Mouse (Mus musculus): ENCODE data around the gene Fam53a. TPM values are rescaled to one million over a fixed set of nuclear protein-coding genes. Genes with fewer than 3 reads are reported as not detected.

Gene Fam53a
- polyA plus RNA-seq (2015; fragmentation: Nextera tagmentation; extraction: Ambion mirVana), result 51.0 and 57.7 TPM in 2 replicates

DNA sequence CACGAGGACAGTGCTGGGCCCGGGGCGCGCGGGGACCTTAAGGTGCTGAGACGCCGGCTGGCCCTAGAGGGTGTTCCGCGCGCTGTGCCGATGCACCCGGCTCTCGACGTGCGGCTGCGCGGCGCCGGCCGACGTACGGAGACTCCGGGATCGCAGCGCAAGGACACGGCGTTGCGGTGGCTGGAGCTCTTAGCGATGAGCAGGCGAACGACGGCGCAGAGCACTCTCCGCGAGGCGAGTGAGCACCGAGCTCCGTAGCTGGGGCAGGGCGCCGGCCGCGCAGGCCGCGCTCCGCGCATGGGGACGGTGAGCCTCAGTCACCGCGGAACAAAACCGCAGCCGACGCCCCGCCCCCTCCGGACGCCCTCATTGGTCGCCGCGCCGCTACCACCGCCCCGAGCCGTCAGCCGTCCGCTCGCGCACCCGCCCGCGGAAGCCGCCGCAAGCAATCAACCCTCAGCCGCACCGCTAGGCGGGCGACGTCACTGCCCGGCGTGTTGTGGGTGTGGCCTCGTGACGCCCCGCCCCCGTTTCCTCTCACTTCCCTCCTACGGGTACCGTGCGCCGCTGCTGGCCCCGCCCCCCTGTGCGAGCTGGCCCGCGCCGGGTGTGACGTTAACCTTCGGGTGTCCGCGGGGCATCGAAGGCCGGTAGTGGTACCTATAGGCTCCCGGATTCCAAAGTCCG lies at the start of gene Fam53a, which contains the start of gene Gm9903:
Gene Fam53a (minus strand): TSS at position 335 of the 687 bp plus-strand sequence.
Gene Gm9903 (plus strand): TSS at position 625 of the 687 bp plus-strand sequence.
- peak within 1 kb of the TSS; percentile 85 for H3K9ac ChIP-seq
- peaks cover 4% of the 10 kb centered on the region; the same call in 1 of the 2 replicates for H3K36me3 ChIP-seq (ENCODE audit: poor library complexity, severe bottlenecking)
- H3K27ac ChIP-seq, result peak within 1 kb of the TSS; percentile 84
- no peaks in the 10 kb centered on the region for H3K9me3 ChIP-seq (replicated peaks)
- H3K27me3 ChIP-seq, result no peaks in the 10 kb centered on the region
- H3K4me2 ChIP-seq, result peak within 1 kb of the TSS; percentile 70
- peaks cover 22% of the 10 kb centered on the region for H3K4me1 ChIP-seq
- ATAC-seq, result peak; percentile 97
- peak within 1 kb of the TSS; percentile 79 for H3K4me3 ChIP-seq
- under 1% methylated on average over 96 of the region's 99 CpGs for WGBS

DNA sequence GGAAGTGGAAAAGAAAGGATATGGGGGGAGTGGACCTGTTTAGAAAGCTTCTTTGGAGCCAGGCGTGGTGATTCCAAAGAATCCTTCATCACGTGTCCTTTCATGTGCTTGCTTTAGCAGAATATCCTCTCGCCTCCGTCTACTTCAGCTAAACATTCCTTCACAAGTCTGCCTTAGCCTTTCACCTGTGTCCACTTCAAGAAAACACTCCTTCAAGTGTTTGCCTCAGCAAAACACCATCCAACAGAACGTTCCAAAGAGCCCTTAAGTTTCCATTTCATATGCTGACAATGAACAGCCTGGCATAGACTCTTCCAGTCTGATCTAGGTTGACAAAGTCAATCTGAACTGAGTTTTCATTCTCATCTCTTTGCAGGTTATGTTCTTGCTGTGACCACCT lies 48.8 kb upstream of the Fam53a start:
- 87% methylated on average over 5 of the region's 5 CpGs for WGBS
- no peak overlapping the region for H3K4me2 ChIP-seq
- H3K4me1 ChIP-seq, result peaks cover 18% of the 10 kb centered on the region
- no peak for ATAC-seq
- no peak overlapping the region for H3K27ac ChIP-seq
- H3K27me3 ChIP-seq, result no peaks in the 10 kb centered on the region
- peaks cover 3% of the 10 kb centered on the region for H3K36me3 ChIP-seq (ENCODE audit: poor library complexity, severe bottlenecking)
- no peaks in the 10 kb centered on the region for H3K9me3 ChIP-seq (replicated peaks)
- H3K4me3 ChIP-seq, result no peak overlapping the region
- no peak overlapping the region for H3K9ac ChIP-seq

DNA sequence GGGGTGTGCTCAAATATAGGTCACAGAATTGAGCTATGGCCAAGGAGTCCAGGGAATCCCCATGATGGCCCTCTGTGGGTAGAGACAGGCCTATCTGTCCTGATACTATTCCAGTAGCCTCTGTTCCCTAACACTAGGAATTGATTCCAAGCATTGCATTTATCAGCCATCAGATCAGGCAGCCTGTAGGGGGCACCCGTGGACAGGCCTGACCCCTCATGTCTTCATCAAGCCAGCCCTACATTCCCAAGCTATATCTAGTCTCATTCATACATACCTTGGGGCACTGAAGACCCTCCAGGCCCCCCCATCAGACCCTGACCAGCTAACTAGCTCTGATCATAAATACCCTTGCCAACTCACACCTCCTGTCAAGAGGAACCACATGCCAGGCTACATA lies 46.5 kb upstream of the Fam53a start:
- 0% methylated on average over 1 of the region's 1 CpGs for WGBS
- Histone ChIP-seq H3K27ac (no peak overlapping the region), H3K9me3 (replicated peaks) (no peaks in the 10 kb centered on the region), H3K4me1 (peaks cover 13% of the 10 kb centered on the region), H3K4me2 (no peak overlapping the region), H3K4me3 (no peak overlapping the region), H3K36me3 (ENCODE audit: poor library complexity, severe bottlenecking) (peaks cover 22% of the 10 kb centered on the region), H3K27me3 (no peaks in the 10 kb centered on the region), H3K9ac (no peak overlapping the region)
- 0 out of 2 replicates have a peak, but pooled peaks have one; percentile 41 for ATAC-seq

DNA sequence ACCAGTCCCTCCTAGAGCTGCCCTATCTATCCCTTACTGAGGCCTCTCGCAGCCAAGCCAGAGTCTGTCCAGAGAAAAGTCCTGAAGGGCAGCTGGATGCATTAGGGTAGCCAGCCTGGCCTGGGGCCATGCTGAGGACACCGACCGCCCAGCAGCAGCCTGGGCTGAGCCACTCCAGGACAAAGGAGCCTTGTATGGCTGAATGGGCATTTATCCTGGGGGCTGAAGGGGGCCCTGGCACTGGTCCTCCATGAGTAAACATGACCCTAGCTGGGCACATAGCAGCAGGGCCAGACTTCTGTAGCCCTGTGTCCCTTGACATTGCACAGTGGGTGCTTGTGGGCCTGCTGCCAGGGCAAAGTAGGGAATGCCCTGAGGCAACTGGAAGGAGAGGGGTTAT lies 45.0 kb upstream of the Fam53a start:
- Histone ChIP-seq H3K36me3 (ENCODE audit: poor library complexity, severe bottlenecking) (peaks cover 37% of the 10 kb centered on the region), H3K4me3 (no peak overlapping the region), H3K27ac (peak overlapping the region; percentile 33; the same call in 1 of the 2 replicates), H3K27me3 (no peaks in the 10 kb centered on the region), H3K9me3 (replicated peaks) (no peaks in the 10 kb centered on the region), H3K9ac (peak overlapping the region; percentile 26; the same call in 1 of the 2 replicates), H3K4me1 (peaks cover 13% of the 10 kb centered on the region), H3K4me2 (no peak overlapping the region)
- WGBS, result 28% methylated on average over 3 of the region's 3 CpGs
- ATAC-seq, result peak; percentile 63

DNA sequence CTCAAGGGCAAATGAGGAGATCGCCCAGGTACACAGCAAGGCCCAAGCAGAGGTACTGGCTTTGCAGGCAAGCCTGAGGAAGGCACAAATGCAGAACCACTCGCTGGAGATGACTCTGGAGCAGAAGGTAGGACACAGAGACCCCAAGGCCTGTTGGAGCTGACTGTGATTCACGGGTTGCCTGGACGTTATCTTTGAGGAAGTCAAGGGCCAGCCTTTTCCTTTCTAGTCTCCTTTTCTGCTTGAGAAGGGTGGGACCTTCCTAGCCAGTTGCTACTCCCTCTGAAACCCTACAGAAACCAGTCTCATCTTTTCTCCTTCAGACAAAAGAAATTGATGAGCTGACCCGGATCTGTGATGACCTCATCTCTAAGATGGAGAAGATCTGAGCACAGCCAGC lies 42.2 kb upstream of the Fam53a start:
- Histone ChIP-seq H3K27me3 (no peaks in the 10 kb centered on the region), H3K4me1 (peaks cover 13% of the 10 kb centered on the region), H3K9ac (no peak overlapping the region), H3K36me3 (ENCODE audit: poor library complexity, severe bottlenecking) (peaks cover 65% of the 10 kb centered on the region), H3K27ac (no peak overlapping the region), H3K4me2 (no peak overlapping the region), H3K9me3 (replicated peaks) (no peaks in the 10 kb centered on the region), H3K4me3 (no peak overlapping the region)
- WGBS, result 85% methylated on average over 5 of the region's 5 CpGs
- ATAC-seq, result no peak

DNA sequence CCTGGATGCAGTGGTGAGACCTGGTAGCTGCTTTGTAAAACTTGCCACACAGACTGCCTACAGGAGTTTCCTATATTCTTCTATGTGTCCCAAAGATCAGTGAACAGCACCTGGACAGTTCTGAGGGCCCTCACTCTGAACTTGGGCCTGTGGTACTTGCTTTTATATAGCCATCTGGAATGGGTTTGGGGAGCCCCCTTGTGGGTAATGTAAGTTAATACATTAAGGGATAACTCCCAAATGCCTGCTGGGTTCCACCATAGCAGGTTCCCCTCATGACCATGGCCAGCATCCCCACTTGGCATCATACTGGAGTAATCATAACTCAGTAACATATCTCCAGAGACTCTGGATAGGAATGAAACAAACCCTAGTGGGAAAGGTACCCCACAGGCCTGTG lies 38.8 kb upstream of the Fam53a start:
- H3K9ac ChIP-seq, result no peak overlapping the region
- no peak for ATAC-seq
- no peak overlapping the region for H3K4me2 ChIP-seq
- no peaks in the 10 kb centered on the region for H3K9me3 ChIP-seq (replicated peaks)
- no peak overlapping the region for H3K4me3 ChIP-seq
- peaks cover 88% of the 10 kb centered on the region for H3K36me3 ChIP-seq (ENCODE audit: poor library complexity, severe bottlenecking)
- no peaks in the 10 kb centered on the region for H3K4me1 ChIP-seq
- H3K27ac ChIP-seq, result no peak overlapping the region
- H3K27me3 ChIP-seq, result no peaks in the 10 kb centered on the region

DNA sequence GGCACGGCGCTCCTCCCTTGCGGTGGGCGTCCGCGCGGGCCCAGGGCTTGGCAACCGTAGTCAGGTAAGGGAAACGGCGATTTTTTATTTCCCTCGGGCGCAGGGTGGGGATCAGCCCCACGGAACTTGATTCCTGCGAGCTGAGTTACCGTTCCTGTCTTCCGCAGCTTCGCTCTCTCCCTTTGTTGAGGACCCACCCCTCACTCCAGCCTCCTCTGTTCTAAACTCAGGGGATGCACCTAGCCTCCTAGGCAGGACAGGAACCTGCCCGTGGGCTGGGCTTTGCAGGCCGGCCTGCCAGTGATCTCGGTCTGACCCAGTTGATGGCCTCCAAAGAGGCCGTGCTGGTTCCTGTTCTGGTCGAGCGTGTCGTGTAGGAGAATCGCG lies 29.2 kb upstream of the Fam53a start:
- Histone ChIP-seq H3K9me3 (replicated peaks) (no peaks in the 10 kb centered on the region), H3K27ac (peak overlapping the region; percentile 93; the same call in 1 of the 2 replicates), H3K4me1 (peaks cover 43% of the 10 kb centered on the region), H3K36me3 (ENCODE audit: poor library complexity, severe bottlenecking) (peaks cover 48% of the 10 kb centered on the region), H3K9ac (peak overlapping the region; percentile 83), H3K4me3 (peak overlapping the region; percentile 74), H3K27me3 (no peaks in the 10 kb centered on the region), H3K4me2 (peak overlapping the region; percentile 98)
- WGBS, result under 1% methylated on average over 26 of the region's 26 CpGs
- no peak; the same call in 1 of the 2 replicates for ATAC-seq

DNA sequence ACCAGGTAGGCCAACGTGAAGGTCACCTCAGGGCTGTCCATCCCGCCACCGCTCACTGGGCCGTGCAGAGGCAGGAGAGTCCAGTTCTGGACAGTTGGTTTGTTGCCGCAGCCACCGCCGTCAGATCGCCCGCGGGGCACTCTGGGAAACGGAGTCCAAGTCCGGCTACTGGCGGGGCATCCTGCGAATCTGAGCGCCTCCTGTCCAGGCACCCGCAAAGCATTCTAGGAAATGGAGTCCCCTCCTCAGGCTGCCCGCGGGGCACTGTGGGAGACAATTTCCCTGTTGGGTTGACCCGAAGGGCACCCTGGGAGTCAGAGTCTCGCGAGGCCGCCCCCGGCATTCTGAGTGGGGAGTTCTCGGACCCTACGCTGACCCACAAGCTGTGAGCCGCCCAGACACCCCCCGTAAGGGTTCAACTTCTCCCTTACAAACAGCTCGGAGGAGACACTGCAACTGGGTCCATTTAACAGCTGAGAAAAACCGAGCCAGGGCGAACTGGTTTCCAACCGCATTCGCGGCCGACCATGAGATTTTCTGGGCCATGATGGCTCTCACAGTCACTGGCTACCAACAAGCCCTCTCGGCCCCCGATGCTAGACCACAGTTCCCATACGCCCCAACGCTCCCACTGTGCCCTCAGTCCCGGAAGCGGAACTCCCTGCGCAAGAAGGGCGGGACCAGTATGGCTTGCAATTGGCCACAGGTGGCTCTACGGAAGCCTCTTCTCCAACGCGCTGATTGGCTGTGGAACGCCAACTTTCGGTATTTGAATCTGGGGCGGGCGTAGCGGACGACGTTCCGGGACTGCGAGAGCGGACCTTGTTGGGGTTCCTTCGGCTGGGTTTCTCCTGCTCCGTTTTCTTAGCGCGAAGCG lies 28.6 kb upstream of the Fam53a start, which contains the start of the genes Tacc3 and Tmem129:
Gene Tacc3 (plus strand): TSS at position 342 of the 877 bp plus-strand sequence.
Gene Tmem129 (minus strand): TSS at position 630 of the 877 bp plus-strand sequence.
- Histone ChIP-seq H3K9ac (peak within 1 kb of the TSS; percentile 83), H3K4me1 (peaks cover 43% of the 10 kb centered on the region), H3K27ac (peak within 1 kb of the TSS; percentile 93), H3K27me3 (no peaks in the 10 kb centered on the region), H3K36me3 (ENCODE audit: poor library complexity, severe bottlenecking) (peaks cover 50% of the 10 kb centered on the region), H3K9me3 (replicated peaks) (no peaks in the 10 kb centered on the region), H3K4me3 (peak within 1 kb of the TSS; percentile 74), H3K4me2 (peak within 1 kb of the TSS; percentile 98)
- WGBS, result under 1% methylated on average over 59 of the region's 60 CpGs
- peak; percentile 97 for ATAC-seq

DNA sequence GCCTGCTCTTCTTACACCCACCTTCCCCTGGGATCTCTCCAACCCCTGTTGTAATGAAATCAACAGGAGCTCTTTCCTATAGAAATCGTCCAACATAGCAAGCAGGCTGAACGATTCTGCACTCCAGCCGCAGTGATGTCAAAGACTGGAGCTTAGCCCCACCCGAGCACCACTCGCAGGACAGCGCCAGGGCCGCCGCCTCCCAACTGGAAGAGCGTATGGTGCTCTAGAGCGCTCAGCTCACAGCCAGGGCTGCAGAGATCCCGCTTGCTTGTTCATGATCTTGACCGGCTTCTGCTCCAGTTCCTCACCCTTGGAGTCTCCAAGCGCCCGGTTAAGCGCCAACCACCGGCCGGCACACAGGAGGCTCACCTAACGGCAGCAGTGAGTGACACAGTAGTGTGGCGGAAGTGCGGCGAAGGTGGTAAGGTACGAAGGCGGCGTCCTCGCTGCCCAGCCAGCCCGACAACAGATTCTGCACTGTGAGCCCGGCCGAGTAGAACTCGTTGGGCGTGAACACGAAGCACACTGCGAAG lies 27.9 kb upstream of the Fam53a start:
- peak overlapping the region; percentile 93 for H3K27ac ChIP-seq
- H3K9me3 ChIP-seq (replicated peaks), result no peaks in the 10 kb centered on the region
- H3K9ac ChIP-seq, result peak overlapping the region; percentile 83
- peaks cover 44% of the 10 kb centered on the region for H3K36me3 ChIP-seq (ENCODE audit: poor library complexity, severe bottlenecking)
- peaks cover 46% of the 10 kb centered on the region for H3K4me1 ChIP-seq
- H3K4me2 ChIP-seq, result peak overlapping the region; percentile 98
- H3K4me3 ChIP-seq, result peak overlapping the region; percentile 74
- WGBS, result under 1% methylated on average over 32 of the region's 32 CpGs
- ATAC-seq, result no peak
- H3K27me3 ChIP-seq, result no peaks in the 10 kb centered on the region

DNA sequence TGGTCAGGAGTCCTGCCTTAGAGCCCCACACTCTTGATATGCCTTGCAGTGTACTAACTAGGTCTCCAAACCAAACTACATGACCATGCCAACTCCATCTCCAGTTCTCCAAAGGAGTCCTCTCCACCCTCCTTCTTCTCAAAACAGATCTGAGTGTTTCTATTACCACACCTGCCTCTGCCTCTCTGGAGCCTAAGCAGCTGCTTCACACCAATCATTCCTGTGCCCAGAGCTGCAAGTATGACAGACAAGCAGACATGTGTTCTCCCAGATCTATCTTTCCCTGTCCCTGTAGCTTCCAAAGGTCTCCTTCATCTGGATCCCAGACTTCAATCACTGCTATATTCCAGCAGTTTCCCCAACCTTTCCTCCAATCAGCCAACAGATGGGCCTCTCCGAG lies 27.3 kb upstream of the Fam53a start:
- no peak for ATAC-seq
- Histone ChIP-seq H3K27me3 (no peaks in the 10 kb centered on the region), H3K27ac (peak overlapping the region; percentile 93; the same call in 1 of the 2 replicates), H3K4me1 (peaks cover 46% of the 10 kb centered on the region), H3K4me2 (peak overlapping the region; percentile 98), H3K9me3 (replicated peaks) (no peaks in the 10 kb centered on the region), H3K36me3 (ENCODE audit: poor library complexity, severe bottlenecking) (peaks cover 38% of the 10 kb centered on the region), H3K9ac (peak overlapping the region; percentile 83), H3K4me3 (peak overlapping the region; percentile 74)
- WGBS, result 27% methylated on average over 1 of the region's 1 CpGs

DNA sequence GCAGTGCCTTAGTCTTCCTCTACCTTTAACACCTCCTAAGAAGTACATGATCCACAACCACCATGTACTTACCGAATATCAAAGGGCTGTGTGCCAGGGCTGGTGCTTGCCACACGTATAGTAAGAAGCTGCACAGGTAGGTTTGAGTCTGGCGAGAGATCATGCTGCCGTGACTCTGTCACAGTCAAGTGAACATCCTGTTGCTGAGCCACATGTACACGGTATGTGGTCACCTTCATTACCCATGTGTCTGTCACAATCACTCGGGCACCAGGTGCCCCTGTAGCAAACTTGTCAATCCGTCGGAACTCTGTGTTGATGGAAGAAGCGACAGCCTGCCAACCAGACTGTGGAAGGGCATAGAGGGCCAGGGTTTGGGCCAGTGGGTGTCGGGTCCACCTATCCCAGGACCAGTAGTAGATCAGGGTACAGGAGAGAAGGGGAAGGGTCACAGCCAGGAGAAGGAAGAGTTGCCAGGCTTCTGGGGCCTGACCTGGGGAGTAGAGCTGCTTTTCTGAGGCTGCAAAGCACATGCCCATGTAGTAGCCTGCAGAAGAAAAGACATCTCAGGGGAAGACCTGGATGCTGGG lies 25.9 kb upstream of the Fam53a start:
- no peaks in the 10 kb centered on the region for H3K9me3 ChIP-seq (replicated peaks)
- H3K36me3 ChIP-seq (ENCODE audit: poor library complexity, severe bottlenecking), result peaks cover 27% of the 10 kb centered on the region
- WGBS, result 93% methylated on average over 10 of the region's 10 CpGs
- no peak for ATAC-seq
- H3K4me3 ChIP-seq, result 0 out of 2 replicates have a peak overlapping the region, but pooled peaks have one; percentile 0
- no peak overlapping the region for H3K4me2 ChIP-seq
- H3K27me3 ChIP-seq, result no peaks in the 10 kb centered on the region
- peak overlapping the region; percentile 83 for H3K9ac ChIP-seq
- no peak overlapping the region for H3K27ac ChIP-seq
- peaks cover 53% of the 10 kb centered on the region for H3K4me1 ChIP-seq
